Mouse (Mus musculus) induced T-regulatory cell, adult 2 months (primary cell): ENCODE results near the gene Ephb3.

Experiments used
- DNase-seq: peaks from one replicate; pipeline ENCODE4 v3.0.0-alpha.2; 2012; ENCODE audit warnings: low read depth

The Ephb3 gene

GRCm38 (mm10) chr16:21205093-21205886 is 735 bp downstream of the Ephb3 start:
- no peak for DNase-seq

DNA sequence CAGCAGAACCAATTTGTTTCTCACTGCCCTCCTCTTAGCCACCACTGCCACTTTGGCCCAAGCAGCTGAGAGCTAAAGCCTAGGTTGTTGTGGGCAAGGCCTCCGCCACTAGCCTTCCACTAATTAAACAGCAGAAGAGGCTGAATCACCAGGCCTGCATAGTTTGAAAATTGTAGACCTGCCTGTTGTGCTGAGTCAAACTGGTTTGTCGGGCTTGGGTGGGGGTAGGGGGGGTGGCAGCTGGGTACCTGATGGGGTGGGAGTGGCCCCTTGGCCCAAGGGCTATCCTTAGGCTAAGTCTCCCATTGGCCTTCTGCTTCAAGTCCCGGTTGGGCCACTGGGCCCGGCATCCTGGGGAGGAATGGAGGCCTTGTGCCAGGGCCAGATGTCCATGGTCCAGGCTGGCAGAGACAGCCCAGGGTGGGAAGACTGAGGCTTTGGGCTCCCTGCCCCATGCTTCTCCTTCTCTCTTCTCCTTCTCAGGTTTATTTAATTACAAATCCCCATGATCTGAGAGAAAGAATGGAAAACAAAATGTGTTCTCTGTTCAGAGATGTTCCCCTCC is 3.5 kb downstream of the Ephb3 start:
- DNase-seq, result no peak

- DNase-seq, result no peak
Measured at GRCm38 (mm10) chr16:21209290-21209689, 4.7 kb downstream of the Ephb3 start.

DNA sequence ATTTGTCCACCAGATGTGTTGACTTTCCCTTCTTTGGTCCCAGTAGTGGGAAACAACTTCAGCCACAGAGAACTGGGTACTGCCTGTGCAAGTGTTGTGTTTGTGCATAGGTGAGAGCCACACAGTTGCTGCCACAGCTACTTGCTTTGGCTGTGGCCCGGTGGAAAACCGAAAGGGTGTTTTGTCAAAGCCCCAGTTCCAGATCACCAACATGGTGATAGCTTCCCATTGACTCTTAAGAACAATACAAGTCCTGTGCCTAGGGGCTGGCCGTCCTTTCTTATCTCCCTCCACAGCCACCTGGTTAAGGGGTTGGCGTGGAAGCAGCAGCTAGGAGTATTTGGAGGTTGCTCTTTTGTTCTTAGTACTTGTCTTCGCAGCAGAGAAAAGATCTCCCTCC is 5.6 kb downstream of the Ephb3 start:
- DNase-seq, result no peak

- DNase-seq, result no peak
Measured at GRCm38 (mm10) chr16:21210667-21211338, 6.2 kb downstream of the Ephb3 start.

DNA sequence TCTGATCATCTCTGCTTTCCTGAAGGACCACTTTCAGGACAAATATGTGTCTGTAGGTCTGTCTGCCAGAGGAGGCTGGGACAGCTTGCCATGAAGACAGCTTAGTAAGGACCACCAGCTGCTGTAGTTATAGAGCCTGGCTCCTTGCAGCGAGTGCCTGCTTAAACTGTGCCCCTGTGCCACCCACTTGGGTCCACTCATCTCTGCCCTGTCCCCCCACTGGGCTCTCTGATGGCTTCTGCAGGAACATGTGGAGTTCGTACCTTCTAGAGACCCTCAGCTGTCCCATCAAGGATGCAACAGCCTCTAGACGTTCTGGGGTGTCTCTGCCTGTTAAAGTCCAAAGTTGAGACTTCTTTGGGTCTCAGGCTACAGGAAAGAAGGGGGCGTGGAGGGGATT is 6.9 kb downstream of the Ephb3 start:
- no peak for DNase-seq

- no peak for DNase-seq
Measured at GRCm38 (mm10) chr16:21212369-21212768, 7.8 kb downstream of the Ephb3 start.

GRCm38 (mm10) chr16:21213939-21214338 is 9.4 kb downstream of the Ephb3 start:
- DNase-seq, result no peak

DNA sequence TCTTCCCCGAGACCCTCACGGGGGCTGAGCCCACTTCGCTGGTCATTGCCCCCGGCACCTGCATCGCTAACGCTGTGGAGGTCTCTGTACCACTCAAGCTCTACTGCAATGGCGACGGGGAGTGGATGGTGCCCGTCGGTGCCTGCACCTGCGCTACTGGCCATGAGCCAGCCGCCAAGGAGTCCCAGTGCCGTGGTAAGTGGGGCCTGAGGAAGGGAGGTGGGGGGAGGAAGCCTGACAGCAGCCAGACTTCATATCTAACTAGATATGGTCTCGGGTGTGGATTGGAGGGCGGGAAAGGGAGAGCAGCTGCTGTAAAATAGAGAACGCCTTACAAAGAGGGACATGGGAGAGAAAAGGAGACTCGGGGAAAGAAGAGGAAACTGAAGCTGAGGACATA is 10.2 kb downstream of the Ephb3 start:
- no peak for DNase-seq

DNA sequence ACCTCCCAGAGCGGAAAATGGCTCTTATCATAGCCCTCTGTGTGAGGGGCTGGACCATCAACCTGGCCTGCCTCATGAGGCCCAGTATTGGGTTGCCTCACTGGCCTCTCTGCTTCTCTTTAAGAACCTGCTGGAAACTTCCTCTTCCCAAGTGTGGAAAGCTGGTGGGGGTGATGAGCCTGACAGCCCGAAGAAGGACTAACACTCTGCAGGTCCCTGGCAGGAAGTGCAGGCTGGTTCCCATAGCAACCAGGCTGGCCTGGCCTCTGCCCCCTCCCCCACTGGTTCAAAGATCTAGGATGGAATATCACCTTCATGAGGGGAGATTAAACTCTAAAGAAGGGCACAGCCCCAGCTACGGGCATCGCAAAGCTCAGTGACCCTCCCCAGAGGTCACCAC is 11.5 kb downstream of the Ephb3 start:
- DNase-seq, result no peak

- no peak for DNase-seq
Measured at GRCm38 (mm10) chr16:21217233-21217632, 12.7 kb downstream of the Ephb3 start.

DNA sequence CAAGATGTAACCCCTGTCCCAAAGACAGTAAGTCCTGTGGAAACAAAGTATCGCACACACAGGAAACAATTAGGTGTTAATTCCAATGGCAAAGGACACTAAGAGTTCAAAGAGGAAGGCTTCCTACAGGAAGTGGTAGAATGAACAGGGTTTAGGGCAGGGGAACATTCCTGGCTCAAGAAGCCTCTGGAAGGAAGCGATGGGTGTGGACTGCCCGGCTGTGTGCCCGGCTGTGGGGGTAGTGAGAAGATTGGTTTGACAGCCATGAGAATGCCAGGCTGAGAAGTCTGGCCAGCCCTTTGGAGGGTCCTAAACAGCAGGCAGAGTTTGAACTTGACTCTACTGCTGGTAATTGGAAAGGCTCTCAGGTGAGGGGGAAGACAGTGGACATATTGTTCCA is 15.1 kb downstream of the Ephb3 start:
- DNase-seq, result no peak

DNA sequence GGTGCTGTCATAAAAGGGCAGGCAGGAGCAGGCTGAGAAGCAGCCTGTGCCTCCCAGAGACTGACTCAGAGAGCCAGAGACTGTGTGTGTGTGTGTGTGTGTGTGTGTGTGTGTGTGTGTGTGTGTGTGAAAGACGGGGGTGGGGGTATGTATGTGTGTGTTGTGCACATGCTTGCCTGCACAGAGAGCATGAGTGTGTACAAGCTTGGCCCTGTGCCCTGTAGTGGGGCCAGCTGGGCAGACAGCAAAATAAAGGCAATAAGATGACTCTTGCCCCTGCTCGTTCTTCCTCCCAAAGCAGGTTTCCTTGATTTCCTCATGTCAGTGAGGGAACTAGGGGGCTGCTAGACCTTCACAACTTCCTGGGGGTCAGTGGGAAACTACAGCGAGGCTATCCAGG is 18.5 kb downstream of the Ephb3 start:
- DNase-seq, result no peak

GRCm38 (mm10) chr16:21224648-21225240 is 20.2 kb downstream of the Ephb3 start:
- DNase-seq, result no peak

DNA sequence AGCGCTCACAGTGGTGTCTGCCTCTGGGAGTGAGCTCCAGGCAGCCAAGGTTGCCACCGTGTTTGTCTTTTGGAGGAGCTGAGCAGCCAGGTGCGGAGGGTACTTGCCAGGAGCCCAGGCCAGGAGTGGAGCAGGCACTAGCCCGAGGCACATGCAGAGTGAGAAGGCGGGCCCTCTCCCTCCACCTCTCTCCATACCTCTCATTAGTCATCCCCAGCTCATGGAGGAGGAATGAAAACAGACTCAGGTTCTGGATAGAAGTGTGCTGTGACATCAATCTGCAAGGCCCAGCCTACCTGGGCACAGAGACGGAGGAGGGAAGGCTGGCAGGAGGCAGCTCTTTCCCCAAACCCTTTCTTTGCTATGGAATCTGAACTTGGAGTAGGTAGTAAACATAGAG is 22.1 kb downstream of the Ephb3 start:
- DNase-seq, result no peak

DNA sequence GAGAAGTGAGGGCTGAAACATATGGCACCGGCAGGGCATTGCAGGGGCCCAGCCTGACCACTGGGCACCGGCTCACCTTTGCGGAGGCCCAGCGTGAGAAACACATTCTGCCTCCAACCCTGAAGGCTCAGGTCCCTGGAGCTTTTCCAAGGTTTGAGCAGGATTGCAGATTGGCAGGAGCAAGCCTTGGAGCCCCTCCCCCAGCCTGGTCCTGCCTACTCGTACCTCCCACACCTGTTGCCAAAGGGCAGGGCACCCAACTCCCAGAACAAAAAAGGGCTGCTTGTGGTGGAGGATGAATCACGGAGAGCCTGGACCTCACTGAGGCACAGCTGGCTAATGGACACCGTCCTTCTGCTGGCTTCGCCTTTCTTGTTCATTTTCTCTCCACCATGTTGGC is 30.6 kb downstream of the Ephb3 start:
- no peak for DNase-seq

- no peak for DNase-seq
Measured at GRCm38 (mm10) chr16:21238722-21239121, 34.2 kb downstream of the Ephb3 start.

- no peak for DNase-seq
Measured at GRCm38 (mm10) chr16:21240547-21240946, 36.0 kb downstream of the Ephb3 start.

- no peak for DNase-seq
Measured at GRCm38 (mm10) chr16:21241030-21241429, 36.5 kb downstream of the Ephb3 start.

DNA sequence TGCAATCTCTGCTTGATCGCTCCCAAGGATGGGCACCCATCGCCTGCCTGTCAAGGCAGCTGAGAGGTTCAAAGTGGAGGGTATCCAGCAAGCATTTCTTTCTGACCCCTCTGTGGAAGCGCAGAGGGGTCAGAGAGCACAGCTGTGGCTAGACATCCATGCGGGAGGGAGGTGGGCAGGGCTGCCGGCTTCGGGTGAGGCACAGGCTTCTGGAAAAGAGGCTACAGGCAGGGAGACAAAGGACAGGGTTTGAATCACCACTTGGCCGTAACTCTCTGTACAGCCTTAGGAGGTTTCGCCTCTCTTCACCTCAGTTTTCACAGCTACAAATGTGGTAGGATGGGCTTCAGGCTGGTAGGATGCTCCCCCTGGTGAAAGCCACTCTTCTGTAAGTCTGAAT is 38.4 kb downstream of the Ephb3 start:
- DNase-seq, result no peak

GRCm38 (mm10) chr16:21244803-21245202 is 40.2 kb downstream of the Ephb3 start:
- no peak for DNase-seq

DNA sequence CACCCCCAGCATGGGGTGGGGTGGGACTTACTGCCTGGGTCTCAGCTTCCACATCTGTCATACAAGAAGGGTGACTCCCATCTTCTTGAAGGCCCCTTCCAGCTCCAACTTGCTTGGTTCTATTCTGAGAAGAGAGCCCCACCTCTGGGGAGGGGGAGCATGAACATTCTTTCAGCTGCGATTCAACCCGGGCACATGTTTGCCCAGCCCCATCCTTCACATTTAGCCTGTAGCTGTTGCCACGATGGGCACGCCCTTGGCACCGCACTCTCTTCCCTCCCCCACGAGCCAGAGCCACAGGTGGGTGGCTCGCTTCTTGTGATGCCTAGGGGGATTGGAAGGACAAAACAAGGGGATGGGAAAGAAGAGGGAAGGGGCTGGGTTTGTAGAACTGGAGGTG is 40.8 kb downstream of the Ephb3 start:
- DNase-seq, result peak; percentile 2

DNA sequence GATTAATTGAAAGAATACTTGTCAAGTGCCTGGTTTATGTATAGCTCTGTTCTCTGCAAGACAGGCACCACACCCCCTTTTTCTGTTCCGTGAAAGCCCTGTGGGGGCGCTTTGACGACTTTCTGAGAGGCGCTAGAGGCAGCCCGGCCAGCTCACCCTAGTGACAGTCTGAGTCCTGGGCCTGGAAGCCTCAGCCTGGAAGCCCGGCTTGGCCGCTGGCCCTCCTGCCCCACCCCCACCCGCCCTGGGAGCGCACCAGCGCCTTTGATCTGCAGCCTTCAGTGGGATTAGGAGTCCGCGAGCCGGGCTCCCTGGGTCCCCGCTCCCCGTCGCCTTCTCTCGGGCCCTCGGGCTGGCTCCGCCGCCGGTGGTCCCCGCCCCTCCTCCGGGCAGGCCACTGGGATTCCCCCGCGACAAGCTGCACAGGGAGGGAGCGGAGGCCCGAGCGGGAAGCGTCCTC is 41.4 kb downstream of the Ephb3 start:
- DNase-seq, result peak; percentile 68
